8 mouse cellular contexts compared by ENCODE assay signal in genomic region chr7:79371321-79371879, GRCm38 (mm10). TPM values are rescaled to one million over a fixed set of nuclear protein-coding genes. Genes with fewer than 3 reads are reported as not detected.
DNase-seq lines count a peak whose midpoint lies in the region; ATAC-seq and TF ChIP-seq lines count a peak whose summit lies in the region.

No protein-coding gene starts in this region.

- no peaks in the 10 kb centered on the region for H3K9me3 ChIP-seq in heart, postnatal 0 days (replicated peaks; ENCODE audit: control insufficient read depth, low read length)

- DNase-seq in CD8-positive naive resting alpha-beta T cell, adult 2 months (ENCODE audit: low read depth in 2 of 2, low spot score in 2 of 2), result peak; percentile 66 to 81
- peak; percentile 75 for DNase-seq in adrenal gland, adult 2 months
- peak; percentile 74 for DNase-seq in embryo, embryonic 9.5 days (ENCODE audit: extremely low spot score)
- DNase-seq in heart, postnatal 0 days (ENCODE audit: low spot score), result peak; percentile 72
- peak; percentile 61 to 86 for DNase-seq in kidney, postnatal 36 days
- peak; percentile 86 for DNase-seq in lung, postnatal 10 days
- peak; percentile 70 for DNase-seq in retina, postnatal 7 days (ENCODE audit: low read depth, low spot score)
- peak; percentile 58 for DNase-seq in urinary bladder, adult 2 months (ENCODE audit: low spot score)

- H3K9ac ChIP-seq in heart, postnatal 0 days (replicated peaks; ENCODE audit: low read depth, low read length), result no peak overlapping the region

- 32% methylated on average over 10 of the region's 10 CpGs for WGBS in heart, postnatal 0 days

- peaks cover 4% of the 10 kb centered on the region for H3K27me3 ChIP-seq in heart, postnatal 0 days (ENCODE audit: control insufficient read depth, insufficient read depth, low read length)

- H3K4me1 ChIP-seq in heart, postnatal 0 days (ENCODE audit: control insufficient read depth, insufficient read depth), result no peaks in the 10 kb centered on the region; the same call in 1 of the 2 replicates

- no peak overlapping the region for H3K4me3 ChIP-seq in heart, postnatal 0 days (ENCODE audit: low read depth, low read length)

- no peaks in the 10 kb centered on the region for H3K36me3 ChIP-seq in heart, postnatal 0 days (replicated peaks; ENCODE audit: control insufficient read depth, insufficient read depth, low read length)

- no peak for TF ChIP-seq EP300 in heart, postnatal 0 days (IDR thresholded peaks at IDR 0.05; ENCODE audit: low read depth)

- H3K27ac ChIP-seq in heart, postnatal 0 days (ENCODE audit: low read depth), result no peak overlapping the region

- ATAC-seq in heart, postnatal 0 days (ENCODE audit: insufficient read depth, low read depth), result peak; percentile 83

- peak; percentile 95 for TF ChIP-seq CTCF in heart, postnatal 0 days (IDR thresholded peaks at IDR 0.05; ENCODE audit: low read depth)

- H3K4me2 ChIP-seq in heart, postnatal 0 days (ENCODE audit: low read depth, low read length), result no peak overlapping the region

RNA-seq across cellular contexts. Expression of gene Rlbp1, which starts 15.4 kb away (rescaled TPM):
- total RNA-seq in adrenal gland, adult 2 months (2021), result not detected
- polyA plus RNA-seq in adrenal gland, adult 2 months (2012; rRNA removed), result 0.38 and 0.56 TPM in 2 replicates
- not detected in 2 replicates for total RNA-seq in heart, postnatal 0 days (2014; rRNA removed; ENCODE audit: low replicate concordance)
- not detected in 2 replicates for polyA plus RNA-seq in heart, postnatal 0 days (2015; fragmentation: Nextera tagmentation; extraction: Ambion mirVana)
- 0.08 and 0.13 TPM in 2 replicates for polyA plus RNA-seq in urinary bladder, adult 2 months (2012; rRNA removed)

RNA-seq across cellular contexts. Expression of gene Fanci, which starts 20.3 kb away (rescaled TPM):
- total RNA-seq in adrenal gland, adult 2 months (2021), result under 1 TPM; 0.35 to 0.49 TPM
- 0.37 and 0.44 TPM in 2 replicates for polyA plus RNA-seq in adrenal gland, adult 2 months (2012; rRNA removed)
- total RNA-seq in heart, postnatal 0 days (2014; rRNA removed; ENCODE audit: low replicate concordance), result 6.1 and 13.5 TPM in 2 replicates
- 1.5 and 1.7 TPM in 2 replicates for polyA plus RNA-seq in heart, postnatal 0 days (2015; fragmentation: Nextera tagmentation; extraction: Ambion mirVana)
- polyA plus RNA-seq in urinary bladder, adult 2 months (2012; rRNA removed), result 0.80 and 0.99 TPM in 2 replicates
